In the genomic region with DNA sequence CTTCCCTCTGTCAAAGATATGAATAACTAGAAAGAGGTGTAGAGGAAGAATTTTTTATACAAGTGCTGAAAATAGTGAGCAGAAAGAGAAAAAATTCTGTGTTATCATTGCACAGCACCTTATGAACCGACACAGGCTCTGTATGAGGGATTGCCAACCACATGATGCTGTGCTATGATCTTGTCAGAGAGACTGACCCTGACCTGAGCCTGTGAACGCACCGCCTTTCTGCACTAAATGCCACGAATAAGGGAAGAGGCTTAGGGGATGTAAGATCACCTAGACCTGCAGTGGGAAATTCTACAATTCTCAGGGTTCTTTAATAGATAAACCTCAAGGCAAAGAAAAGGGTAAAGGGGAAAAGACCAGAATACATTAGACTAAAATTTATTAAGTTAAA, we compare ENCODE assay signal across 16 mouse cellular contexts. TPM values are rescaled to one million over a fixed set of nuclear protein-coding genes. Genes with fewer than 3 reads are reported as not detected.
"Had no signal": no experiment of that assay in that cellular context is flagged by ENCODE, and none has a peak within 500 bp of the region (broad histone marks: within the 10 kb centered on the region; RNA-seq: fewer than 3 reads in every experiment).

No protein-coding gene starts in this region.

- DNase-seq: heart, postnatal 10 days; heart, postnatal 14 days; heart, postnatal 36 days; kidney, adult 11 months; kidney, adult 18-20 months; kidney, adult 2 months; kidney, adult 8-10 months; kidney, adult 9 months; kidney, postnatal 10 days; kidney, postnatal 14 days; kidney, postnatal 25 days; kidney, postnatal 36 days; kidney, postnatal 4 days; layer of hippocampus, adult 9-11 months; layer of hippocampus, postnatal 36 days had no signal

RNA-seq across cellular contexts. Expression of gene Gm12216, which starts 17.4 kb away (rescaled TPM):
- total RNA-seq: hindbrain, postnatal 0 days had no signal
